Mouse (Mus musculus) erythroblast, embryonic 14.5 days (primary cell): Measurements from ENCODE around the gene Ston1. TPM values are rescaled to one million over a fixed set of nuclear protein-coding genes. Genes with fewer than 3 reads are reported as not detected.

Source experiments
- H3K27me3 ChIP-seq: 2 replicates; pipeline ENCODE4 v1.6.1; 2012; ENCODE audit warnings: inconsistent platforms; ENCODE audit not compliant: control insufficient read depth
- H3K36me3 ChIP-seq: 2 replicates; pipeline ENCODE4 v1.6.1; 2012; ENCODE audit warnings: mild to moderate bottlenecking, inconsistent platforms; ENCODE audit not compliant: control insufficient read depth
- H3K4me1 ChIP-seq: 2 replicates; pipeline ENCODE4 v1.6.1; 2012; ENCODE audit warnings: inconsistent platforms; ENCODE audit not compliant: control insufficient read depth
- H3K4me3 ChIP-seq: replicated peaks from 2 replicates; pipeline ENCODE3; 2012; ENCODE audit warnings: moderate library complexity, mild to moderate bottlenecking, inconsistent platforms
- H3K9me3 ChIP-seq: 2 replicates; pipeline ENCODE4 v1.6.1; 2012; ENCODE audit warnings: low read length, inconsistent platforms, mixed read lengths; ENCODE audit not compliant: control insufficient read depth
- GATA1 ChIP-seq: IDR thresholded peaks from 2 replicates; pipeline ENCODE4 v1.6.1; 2012; ENCODE audit warnings: low read length, inconsistent platforms, mixed read lengths
- TAL1 ChIP-seq: IDR thresholded peaks from 3 replicates; pipeline ENCODE4 v1.6.1; 2012; ENCODE audit warnings: low read length, inconsistent platforms, mixed read lengths
- polyA plus RNA-seq: library from polyadenylated mRNA; stranded (reverse); fragments of >175 nt; gene quantifications from 2 replicates; pipeline ENCODE4 v1.2.3, GENCODE M21; 2012

Gene Ston1
- polyA plus RNA-seq, 1 experiment = not detected

- Histone ChIP-seq H3K4me3 (no peak overlapping the region), H3K27me3 (no peaks in the 10 kb centered on the region), H3K36me3 (no peaks in the 10 kb centered on the region; the same call in 1 of the 2 replicates), H3K9me3 (no peaks in the 10 kb centered on the region), H3K4me1 (no peaks in the 10 kb centered on the region)
- no peak for TF ChIP-seq TAL1
These were observed 44.4 kb downstream of the Ston1 start for GRCm38 (mm10) chr17:88641836-88642235.

- TF ChIP-seq GATA1 (no peak), TAL1 (no peak)
- no peaks in the 10 kb centered on the region for H3K27me3 ChIP-seq
- no peaks in the 10 kb centered on the region; the same call in 1 of the 2 replicates for H3K9me3 ChIP-seq
- no peaks in the 10 kb centered on the region; the same call in 1 of the 2 replicates for H3K36me3 ChIP-seq
- no peak overlapping the region for H3K4me3 ChIP-seq
- no peaks in the 10 kb centered on the region for H3K4me1 ChIP-seq
These were observed 47.4 kb downstream of the Ston1 start for GRCm38 (mm10) chr17:88644876-88645275.

- no peak overlapping the region for H3K4me3 ChIP-seq
- no peaks in the 10 kb centered on the region for H3K4me1 ChIP-seq
- no peaks in the 10 kb centered on the region; the same call in 1 of the 2 replicates for H3K36me3 ChIP-seq
- TF ChIP-seq TAL1 (no peak), GATA1 (no peak)
- H3K27me3 ChIP-seq = no peaks in the 10 kb centered on the region
- H3K9me3 ChIP-seq = no peaks in the 10 kb centered on the region; the same call in 1 of the 2 replicates
These were observed 47.8 kb downstream of the Ston1 start for GRCm38 (mm10) chr17:88645299-88645698.

GRCm38 (mm10) chr17:88647149-88647548 lies 49.7 kb downstream of the Ston1 start:
- Histone ChIP-seq H3K4me1 (no peaks in the 10 kb centered on the region), H3K4me3 (no peak overlapping the region), H3K36me3 (no peaks in the 10 kb centered on the region; the same call in 1 of the 2 replicates), H3K27me3 (no peaks in the 10 kb centered on the region), H3K9me3 (no peaks in the 10 kb centered on the region; the same call in 1 of the 2 replicates)
- TF ChIP-seq TAL1 = no peak
- TF ChIP-seq GATA1 = no peak

GRCm38 (mm10) chr17:88652010-88652409 lies 54.5 kb downstream of the Ston1 start:
- Histone ChIP-seq H3K36me3 (no peaks in the 10 kb centered on the region), H3K4me3 (no peak overlapping the region), H3K4me1 (no peaks in the 10 kb centered on the region), H3K9me3 (no peaks in the 10 kb centered on the region; the same call in 1 of the 2 replicates), H3K27me3 (no peaks in the 10 kb centered on the region)
- TF ChIP-seq GATA1 (no peak), TAL1 (no peak)

GRCm38 (mm10) chr17:88652702-88653374 lies 55.4 kb downstream of the Ston1 start:
- H3K36me3 ChIP-seq = no peaks in the 10 kb centered on the region
- no peak overlapping the region for H3K4me3 ChIP-seq
- H3K4me1 ChIP-seq = no peaks in the 10 kb centered on the region
- TF ChIP-seq GATA1 (no peak), TAL1 (no peak)
- no peaks in the 10 kb centered on the region for H3K27me3 ChIP-seq
- H3K9me3 ChIP-seq = no peaks in the 10 kb centered on the region; the same call in 1 of the 2 replicates

GRCm38 (mm10) chr17:88653375-88653769 lies 55.9 kb downstream of the Ston1 start:
- TF ChIP-seq TAL1 (no peak), GATA1 (no peak)
- Histone ChIP-seq H3K27me3 (no peaks in the 10 kb centered on the region), H3K36me3 (no peaks in the 10 kb centered on the region), H3K9me3 (no peaks in the 10 kb centered on the region; the same call in 1 of the 2 replicates), H3K4me3 (no peak overlapping the region), H3K4me1 (no peaks in the 10 kb centered on the region)

- Histone ChIP-seq H3K27me3 (no peaks in the 10 kb centered on the region), H3K4me1 (no peaks in the 10 kb centered on the region), H3K9me3 (no peaks in the 10 kb centered on the region), H3K36me3 (no peaks in the 10 kb centered on the region), H3K4me3 (no peak overlapping the region)
- no peak for TF ChIP-seq GATA1
- TF ChIP-seq TAL1 = no peak
These were observed 61.0 kb downstream of the Ston1 start for GRCm38 (mm10) chr17:88658510-88658909.

- H3K36me3 ChIP-seq = no peaks in the 10 kb centered on the region
- H3K27me3 ChIP-seq = no peaks in the 10 kb centered on the region; the same call in 1 of the 2 replicates
- H3K4me3 ChIP-seq = no peak overlapping the region
- H3K9me3 ChIP-seq = no peaks in the 10 kb centered on the region
- peaks cover 3% of the 10 kb centered on the region; the same call in 1 of the 2 replicates for H3K4me1 ChIP-seq
- TF ChIP-seq GATA1 (no peak), TAL1 (no peak)
These were observed 68.6 kb downstream of the Ston1 start for GRCm38 (mm10) chr17:88666076-88666475.
